Mouse (Mus musculus) Muller cell, postnatal 12 days (primary cell): ENCODE data around the gene Smpd3.

Experiments
- DNase-seq: peaks from one replicate; pipeline ENCODE4 v3.0.0-alpha.2; 2015; ENCODE audit errors: inconsistent ontology term

Smpd3 gene

DNA sequence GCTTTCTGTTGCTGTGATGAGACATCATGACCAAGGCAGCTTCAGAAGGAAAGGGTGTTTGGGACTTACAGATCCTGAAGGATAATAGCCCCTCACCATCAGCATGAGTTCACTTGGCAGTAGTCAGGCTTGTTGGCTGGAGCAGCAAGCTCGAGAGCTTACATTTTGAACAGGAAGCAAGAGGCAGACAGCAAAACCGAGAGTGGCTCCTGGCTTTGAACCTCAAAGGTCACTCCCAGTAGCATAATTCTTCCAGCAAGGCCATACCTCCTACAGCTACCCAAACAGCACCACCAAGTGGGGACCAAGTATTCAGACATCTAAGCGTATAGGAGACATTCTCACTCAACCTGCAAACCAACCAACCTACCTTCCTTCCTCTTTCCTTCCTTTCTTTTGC lies 105.0 kb downstream of the Smpd3 start:
- no peak for DNase-seq

- DNase-seq = no peak
These were observed 106.3 kb downstream of the Smpd3 start for GRCm38 (mm10) chr8:106231536-106231935.

DNA sequence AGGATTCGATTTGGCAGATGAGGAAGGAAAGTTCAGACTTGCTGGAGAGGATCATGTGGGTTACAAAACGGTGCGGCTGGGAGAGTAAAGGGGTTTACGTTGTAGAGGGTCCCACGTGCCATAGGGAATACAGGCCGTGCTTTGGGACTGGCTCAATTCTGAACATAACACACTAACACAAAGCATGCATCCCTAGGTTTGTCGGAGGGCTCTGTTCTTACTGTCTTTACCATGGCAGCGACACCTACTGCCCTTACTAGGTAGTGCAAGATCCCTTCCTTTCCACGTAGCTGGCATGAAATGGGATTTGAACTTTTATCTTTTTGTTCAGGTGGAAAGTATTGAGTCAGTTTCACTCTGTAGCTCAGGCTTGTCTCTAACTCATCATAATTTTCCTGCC lies 111.2 kb downstream of the Smpd3 start:
- peak; percentile 30 for DNase-seq

DNA sequence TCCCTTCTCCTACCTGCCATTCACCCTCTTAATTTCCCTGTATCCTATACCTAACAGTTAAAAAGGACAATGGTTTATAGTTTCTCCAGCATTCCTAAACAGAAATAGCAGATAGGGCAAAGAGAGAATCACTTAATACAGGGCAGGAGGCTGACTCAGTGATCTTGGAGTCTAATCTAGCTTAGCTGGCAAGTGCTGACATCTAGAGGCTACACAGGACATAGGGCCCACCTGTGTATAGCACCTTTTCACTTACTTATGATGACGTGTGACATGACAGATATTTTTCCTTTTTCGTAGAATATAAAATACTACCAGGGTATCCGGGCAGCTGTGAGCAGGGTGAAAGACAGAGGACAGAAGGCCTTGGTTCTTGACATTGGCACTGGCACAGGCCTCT lies 118.2 kb downstream of the Smpd3 start:
- DNase-seq = no peak

DNA sequence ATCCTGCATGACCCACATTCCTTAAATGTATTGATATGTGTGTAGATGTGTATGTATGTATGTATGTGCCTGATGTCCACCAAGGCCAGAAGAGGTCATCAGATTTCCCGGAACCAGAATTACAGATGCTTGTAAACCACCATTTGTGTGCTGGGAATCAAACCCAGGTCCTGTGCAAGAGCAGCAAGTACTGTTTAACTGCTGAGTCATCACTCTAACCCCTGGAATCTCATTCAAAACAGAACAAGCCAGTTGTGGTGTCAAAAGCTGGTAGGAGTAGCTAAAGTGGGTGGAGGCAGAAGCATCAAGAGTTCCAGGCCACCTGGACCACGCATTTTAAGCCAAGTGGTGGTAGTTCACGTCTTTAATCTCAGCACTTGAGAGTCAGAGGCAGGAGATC lies 123.8 kb downstream of the Smpd3 start:
- DNase-seq = no peak

DNA sequence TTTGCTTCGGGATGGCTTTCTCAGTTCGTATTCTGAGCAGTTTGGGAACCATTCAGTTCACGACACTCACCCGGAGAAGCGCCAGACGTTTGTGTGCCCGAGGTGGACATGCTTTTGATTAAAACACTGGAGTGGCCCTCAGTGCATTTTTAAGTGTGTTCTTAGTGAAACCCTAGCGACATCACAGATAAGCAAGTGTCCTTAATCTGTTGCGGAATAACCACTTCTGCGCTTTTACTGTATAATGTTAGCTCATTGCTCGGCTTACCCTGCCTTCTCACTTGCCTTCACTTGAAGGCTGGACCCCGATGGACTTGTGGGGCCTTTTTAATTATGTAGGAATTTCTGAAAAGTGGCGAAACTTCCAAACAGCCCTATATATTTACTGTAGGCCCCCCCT lies 126.4 kb downstream of the Smpd3 start:
- no peak for DNase-seq

GRCm38 (mm10) chr8:106210821-106211345 lies 126.9 kb downstream of the Smpd3 start, which contains the start of the genes Slc7a6os and Prmt7:
Gene Slc7a6os, minus strand, starts transcription at chr8:106210935.
Gene Prmt7, plus strand, starts transcription at chr8:106210936.
- DNase-seq = peak; percentile 97

GRCm38 (mm10) chr8:106210035-106210731 lies 127.6 kb downstream of the Smpd3 start:
- no peak for DNase-seq
